Mouse (Mus musculus) R1 (cell line): ENCODE measurements around the gene Tcp11l1.

Source experiments
- DNase-seq: peaks from one replicate; pipeline ENCODE4 v3.0.0-alpha.2; 2018; ENCODE audit warnings: low read depth, low spot score

Gene Tcp11l1

GRCm38 (mm10) chr2:104711585-104712485 is at the start of gene Tcp11l1:
Tcp11l1 (minus strand) TSS chr2:104712169.
- peak; percentile 60 for DNase-seq

- DNase-seq: peak; percentile 62
These were observed 38.6 kb upstream of the Tcp11l1 start for GRCm38 (mm10) chr2:104750611-104751010.

- DNase-seq: no peak
These were observed 36.7 kb upstream of the Tcp11l1 start for GRCm38 (mm10) chr2:104748652-104749183.

GRCm38 (mm10) chr2:104746251-104746650 is 34.3 kb upstream of the Tcp11l1 start:
- DNase-seq: peak; percentile 93

GRCm38 (mm10) chr2:104743971-104744370 is 32.0 kb upstream of the Tcp11l1 start:
- DNase-seq: peak; percentile 70

GRCm38 (mm10) chr2:104743160-104743559 is 31.2 kb upstream of the Tcp11l1 start:
- DNase-seq: no peak

GRCm38 (mm10) chr2:104742741-104743064 is 30.7 kb upstream of the Tcp11l1 start, which contains the start of gene Depdc7:
Depdc7 (minus strand) TSS chr2:104742878.
- peak; percentile 92 for DNase-seq

GRCm38 (mm10) chr2:104741896-104742740 is 30.1 kb upstream of the Tcp11l1 start:
- DNase-seq: peak; percentile 48

- no peak for DNase-seq
These were observed 29.2 kb upstream of the Tcp11l1 start for GRCm38 (mm10) chr2:104741015-104741758.

GRCm38 (mm10) chr2:104740248-104740949 is 28.4 kb upstream of the Tcp11l1 start:
- DNase-seq: no peak

- no peak for DNase-seq
These were observed 27.7 kb upstream of the Tcp11l1 start for GRCm38 (mm10) chr2:104739691-104740090.

- DNase-seq: no peak
These were observed 24.3 kb upstream of the Tcp11l1 start for GRCm38 (mm10) chr2:104736241-104736640.

- DNase-seq: peak; percentile 66
These were observed 20.7 kb upstream of the Tcp11l1 start for GRCm38 (mm10) chr2:104732562-104733256.

GRCm38 (mm10) chr2:104732033-104732444 is 20.1 kb upstream of the Tcp11l1 start:
- peak; percentile 68 for DNase-seq

GRCm38 (mm10) chr2:104727369-104727768 is 15.4 kb upstream of the Tcp11l1 start:
- DNase-seq: no peak

GRCm38 (mm10) chr2:104722021-104722420 is 10.1 kb upstream of the Tcp11l1 start:
- DNase-seq: no peak

- DNase-seq: no peak
These were observed 5.9 kb upstream of the Tcp11l1 start for GRCm38 (mm10) chr2:104717827-104718226.

- DNase-seq: no peak
These were observed 5.3 kb upstream of the Tcp11l1 start for GRCm38 (mm10) chr2:104717231-104717735.

- no peak for DNase-seq
These were observed 4.3 kb upstream of the Tcp11l1 start, which contains the start of gene Pin1rt1 for GRCm38 (mm10) chr2:104716279-104716678. Pin1rt1 (minus strand) TSS chr2:104716379.

GRCm38 (mm10) chr2:104714254-104714691 is 2.3 kb upstream of the Tcp11l1 start:
- peak; percentile 28 for DNase-seq
